14 mouse cellular contexts compared by ENCODE assay signal in genomic region chr14:86757604-86758520, GRCm38 (mm10).
DNase-seq lines count a peak whose midpoint lies in the region; ATAC-seq lines count a peak whose summit lies in the region.
"Had no signal": no experiment of that assay in that cellular context is flagged by ENCODE, and none has a peak within 500 bp of the region (broad histone marks: within the 10 kb centered on the region; RNA-seq: fewer than 3 reads in every experiment).

No protein-coding gene starts in this region.

- intact Hi-C loops in heart, postnatal 10 days (cut with DNase I) = no loop called here

- H3K4me1 ChIP-seq in limb, embryonic 13.5 days = peaks cover 8% of the 10 kb centered on the region; the same call in 1 of the 2 replicates
- H3K4me1 ChIP-seq in limb, embryonic 10.5 days = no peaks in the 10 kb centered on the region
- no peaks in the 10 kb centered on the region for H3K4me1 ChIP-seq in embryonic facial prominence, embryonic 12.5 days
- H3K4me1 ChIP-seq: limb, embryonic 15.5 days had no signal

- H3K36me3 ChIP-seq in limb, embryonic 13.5 days = no peaks in the 10 kb centered on the region
- H3K36me3 ChIP-seq in limb, embryonic 10.5 days = no peaks in the 10 kb centered on the region
- H3K36me3 ChIP-seq in embryonic facial prominence, embryonic 12.5 days = no peaks in the 10 kb centered on the region
- H3K36me3 ChIP-seq: limb, embryonic 15.5 days; midbrain, embryonic 13.5 days had no signal

- no peak overlapping the region for H3K4me3 ChIP-seq in limb, embryonic 13.5 days
- no peak overlapping the region for H3K4me3 ChIP-seq in limb, embryonic 10.5 days
- no peak overlapping the region for H3K4me3 ChIP-seq in embryonic facial prominence, embryonic 12.5 days
- H3K4me3 ChIP-seq: erythroblast, embryonic 14.5 days; limb, embryonic 15.5 days; midbrain, embryonic 13.5 days had no signal

- H3K27me3 ChIP-seq in limb, embryonic 13.5 days = no peaks in the 10 kb centered on the region
- no peaks in the 10 kb centered on the region for H3K27me3 ChIP-seq in limb, embryonic 10.5 days (ENCODE audit: low read depth, poor library complexity, severe bottlenecking)
- no peaks in the 10 kb centered on the region for H3K27me3 ChIP-seq in embryonic facial prominence, embryonic 12.5 days
- H3K27me3 ChIP-seq: limb, embryonic 15.5 days; midbrain, embryonic 13.5 days had no signal

- H3K9me3 ChIP-seq in limb, embryonic 13.5 days = no peaks in the 10 kb centered on the region
- H3K9me3 ChIP-seq in limb, embryonic 10.5 days (replicated peaks) = no peaks in the 10 kb centered on the region
- H3K9me3 ChIP-seq in embryonic facial prominence, embryonic 12.5 days = no peaks in the 10 kb centered on the region
- H3K9me3 ChIP-seq: limb, embryonic 15.5 days; midbrain, embryonic 13.5 days had no signal

- H3K9ac ChIP-seq in limb, embryonic 13.5 days = no peak overlapping the region
- H3K9ac ChIP-seq in embryonic facial prominence, embryonic 12.5 days = no peak overlapping the region
- H3K9ac ChIP-seq: limb, embryonic 15.5 days; midbrain, embryonic 13.5 days had no signal

- ATAC-seq in limb, embryonic 13.5 days (ENCODE audit: low FRiP score, low read depth) = 0 out of 2 replicates have a peak, but pooled peaks have one; percentile 32
- no peak for ATAC-seq in embryonic facial prominence, embryonic 12.5 days (ENCODE audit: insufficient number of reproducible peaks, insufficient read depth, low FRiP score, low TSS enrichment)
- ATAC-seq: midbrain, embryonic 13.5 days had no signal

- H3K27ac ChIP-seq in limb, embryonic 13.5 days = no peak overlapping the region
- no peak overlapping the region for H3K27ac ChIP-seq in limb, embryonic 10.5 days
- H3K27ac ChIP-seq in embryonic facial prominence, embryonic 12.5 days = 0 out of 2 replicates have a peak overlapping the region, but pooled peaks have one; percentile 3
- H3K27ac ChIP-seq: limb, embryonic 15.5 days; midbrain, embryonic 13.5 days had no signal

- DNase-seq in limb, embryonic 10.5 days (ENCODE audit: low spot score) = no peak
- peak; percentile 97 for DNase-seq in Muller cell, postnatal 12 days (ENCODE audit: inconsistent ontology term)
- peak; percentile 25 to 51 for DNase-seq in heart, postnatal 10 days
- no peak for DNase-seq in layer of hippocampus, adult 8-10 months (ENCODE audit: low spot score in 2 of 2)
- DNase-seq in right cerebral cortex, postnatal 14 days = no peak
- DNase-seq in adrenal gland, postnatal 4 days (ENCODE audit: low spot score in 2 of 2) = no peak
- DNase-seq: cerebellum, adult 11 months; gastrocnemius, postnatal 25 days; kidney, adult 11 months had no signal

- 83% methylated on average over 9 of the region's 9 CpGs for WGBS in limb, embryonic 13.5 days
- 88% methylated on average over 9 of the region's 9 CpGs for WGBS in limb, embryonic 10.5 days
- WGBS in embryonic facial prominence, embryonic 12.5 days = 71% methylated on average over 9 of the region's 9 CpGs

- H3K4me2 ChIP-seq in limb, embryonic 13.5 days (replicated peaks) = no peak overlapping the region
- no peak overlapping the region for H3K4me2 ChIP-seq in embryonic facial prominence, embryonic 12.5 days (replicated peaks)
- H3K4me2 ChIP-seq: limb, embryonic 15.5 days; midbrain, embryonic 13.5 days had no signal

Comparison
In these comparisons a context has a peak if more than half of its experiments do, and no peak if none do; other contexts are left out.
1. DNase-seq: peak in Muller cell, postnatal 12 days (single experiment) and heart, postnatal 10 days (2 of 2); none in limb, embryonic 10.5 days (single experiment), layer of hippocampus, adult 8-10 months (0 of 2), right cerebral cortex, postnatal 14 days (single experiment) and adrenal gland, postnatal 4 days (0 of 2).